Mouse (Mus musculus): Measurements from ENCODE around the gene Toporsl. TPM values are rescaled to one million over a fixed set of nuclear protein-coding genes. Genes with fewer than 3 reads are reported as not detected.

The Toporsl gene
- not detected for polyA plus RNA-seq (2014; fragmentation: Illumina TruSeq; extraction: RNeasy Lipid Tissue Mini Kit (QIAGEN cat#74804); ENCODE audit: low read depth, low replicate concordance)

DNA sequence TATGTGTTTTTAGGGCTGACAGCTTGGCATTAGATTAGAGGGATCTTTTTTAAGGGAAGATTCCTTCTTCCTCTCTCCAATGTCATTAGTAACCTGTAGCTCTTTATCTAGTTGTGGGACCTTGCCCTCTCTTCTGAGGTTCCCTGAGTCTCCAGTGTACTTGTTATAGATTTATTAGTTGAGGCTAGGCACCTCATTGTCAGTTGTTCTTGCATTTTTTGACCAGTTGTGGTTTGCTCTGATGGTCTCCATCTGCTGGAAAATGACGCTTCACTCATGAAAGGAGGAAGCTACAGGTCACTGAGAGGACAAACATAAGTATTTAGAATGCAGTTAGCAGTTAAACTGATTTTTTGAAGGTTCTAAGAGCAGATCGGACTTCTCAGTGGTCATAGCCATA, at the start of gene Toporsl:
Gene Toporsl (plus strand): TSS at position 348 of the 400 bp plus-strand sequence.

Other genes starting within 250 kb of the Toporsl start
- 31.5 TPM for gene Smc2, start 157.0 kb upstream of the Toporsl start, polyA plus RNA-seq (2014; fragmentation: Illumina TruSeq; extraction: RNeasy Lipid Tissue Mini Kit (QIAGEN cat#74804); ENCODE audit: low read depth, low replicate concordance)
- not detected for gene Vma21-ps, start 99.0 kb upstream of the Toporsl start, polyA plus RNA-seq (2014; fragmentation: Illumina TruSeq; extraction: RNeasy Lipid Tissue Mini Kit (QIAGEN cat#74804); ENCODE audit: low read depth, low replicate concordance)
- gene Olfr275, start 218.3 kb downstream of the Toporsl start, polyA plus RNA-seq (2014; fragmentation: Illumina TruSeq; extraction: RNeasy Lipid Tissue Mini Kit (QIAGEN cat#74804); ENCODE audit: low read depth, low replicate concordance) = not detected

Data from adrenal gland, adult 10 weeks (tissue).